Mouse (Mus musculus) testis, adult 2 months (tissue): ENCODE data around the gene Snx33. TPM values are rescaled to one million over a fixed set of nuclear protein-coding genes. Genes with fewer than 3 reads are reported as not detected.

Source experiments
- H3K27ac ChIP-seq: fragments of 200-500 bp; 2 replicates; pipeline ENCODE4 v1.5.1; 2012; ENCODE audit warnings: low read depth, low read length; ENCODE audit not compliant: control insufficient read depth, insufficient read depth
- H3K27me3 ChIP-seq: fragments of 200-500 bp; 2 replicates; pipeline ENCODE4 v1.6.1; 2012; ENCODE audit warnings: mild to moderate bottlenecking, low read length, moderate library complexity; ENCODE audit not compliant: control insufficient read depth, insufficient read depth
- H3K36me3 ChIP-seq: fragments of 200-500 bp; 2 replicates; pipeline ENCODE4 v1.6.1; 2012; ENCODE audit warnings: mild to moderate bottlenecking, low read length; ENCODE audit not compliant: control insufficient read depth, insufficient read depth
- H3K4me1 ChIP-seq: fragments of 200-500 bp; 2 replicates; pipeline ENCODE4 v1.6.1; 2012; ENCODE audit warnings: low read length; ENCODE audit not compliant: control insufficient read depth, insufficient read depth
- H3K4me3 ChIP-seq: fragments of 200-500 bp; 2 replicates; pipeline ENCODE4 v1.5.1; 2012; ENCODE audit warnings: low read depth, mild to moderate bottlenecking, low read length, moderate library complexity, mixed read lengths; ENCODE audit not compliant: control insufficient read depth
- CTCF ChIP-seq: fragments of 200-500 bp; IDR thresholded peaks from 2 replicates; pipeline ENCODE4 v1.5.1; 2012; ENCODE audit warnings: low read depth, mild to moderate bottlenecking, inconsistent platforms, low read length, moderate library complexity; ENCODE audit not compliant: control insufficient read depth, insufficient read depth, insufficient replicate concordance
- POLR2A ChIP-seq: fragments of 200-500 bp; IDR thresholded peaks from 2 replicates; pipeline ENCODE4 v1.6.1; 2012; ENCODE audit warnings: low read depth, mild to moderate bottlenecking, inconsistent platforms, low read length, moderate library complexity; ENCODE audit not compliant: control insufficient read depth
- polyA plus RNA-seq: library from polyadenylated mRNA; depleted of rRNA; stranded (reverse); fragments of >200 nt; gene quantifications from 2 replicates; pipeline ENCODE4 v1.2.3, GENCODE M21; 2012

The Snx33 gene
- polyA plus RNA-seq, 1 experiment = 7.0 TPM

- no peaks in the 10 kb centered on the region for H3K36me3 ChIP-seq
- H3K4me1 ChIP-seq = no peaks in the 10 kb centered on the region; the same call in 1 of the 2 replicates
- peak overlapping the region; percentile 27; the same call in 1 of the 2 replicates for H3K4me3 ChIP-seq
- TF ChIP-seq CTCF (peak; percentile 79; the same call in 1 of the 2 replicates), POLR2A (no peak)
- H3K27ac ChIP-seq = no peak overlapping the region
- H3K27me3 ChIP-seq = no peaks in the 10 kb centered on the region
Measured at GRCm38 (mm10) chr9:56889817-56890216, 38.4 kb downstream of the Snx33 start.

- TF ChIP-seq CTCF = no peak
- H3K4me1 ChIP-seq = no peaks in the 10 kb centered on the region; the same call in 1 of the 2 replicates
- no peaks in the 10 kb centered on the region for H3K36me3 ChIP-seq
- H3K4me3 ChIP-seq = no peak overlapping the region
- no peak overlapping the region for H3K27ac ChIP-seq
- H3K27me3 ChIP-seq = no peaks in the 10 kb centered on the region
Measured at GRCm38 (mm10) chr9:56887581-56887980, 40.6 kb downstream of the Snx33 start.

- Histone ChIP-seq H3K36me3 (no peaks in the 10 kb centered on the region), H3K4me3 (no peak overlapping the region), H3K27ac (no peak overlapping the region), H3K4me1 (no peaks in the 10 kb centered on the region; the same call in 1 of the 2 replicates), H3K27me3 (no peaks in the 10 kb centered on the region)
- TF ChIP-seq CTCF (no peak), POLR2A (no peak)
Measured at GRCm38 (mm10) chr9:56886601-56887000, 41.6 kb downstream of the Snx33 start.

GRCm38 (mm10) chr9:56886113-56886512 is 42.1 kb downstream of the Snx33 start:
- Histone ChIP-seq H3K27me3 (no peaks in the 10 kb centered on the region), H3K27ac (no peak overlapping the region), H3K4me1 (no peaks in the 10 kb centered on the region; the same call in 1 of the 2 replicates), H3K4me3 (no peak overlapping the region), H3K36me3 (no peaks in the 10 kb centered on the region)
- TF ChIP-seq POLR2A = no peak
- TF ChIP-seq CTCF = peak; percentile 44; the same call in 1 of the 2 replicates

GRCm38 (mm10) chr9:56884328-56884727 is 43.8 kb downstream of the Snx33 start:
- Histone ChIP-seq H3K4me3 (no peak overlapping the region), H3K4me1 (no peaks in the 10 kb centered on the region; the same call in 1 of the 2 replicates), H3K27ac (no peak overlapping the region), H3K36me3 (no peaks in the 10 kb centered on the region), H3K27me3 (no peaks in the 10 kb centered on the region)
- TF ChIP-seq POLR2A (no peak), CTCF (no peak)

GRCm38 (mm10) chr9:56883470-56883869 is 44.7 kb downstream of the Snx33 start:
- Histone ChIP-seq H3K27me3 (no peaks in the 10 kb centered on the region), H3K4me1 (no peaks in the 10 kb centered on the region; the same call in 1 of the 2 replicates), H3K27ac (no peak overlapping the region), H3K36me3 (no peaks in the 10 kb centered on the region), H3K4me3 (no peak overlapping the region)
- TF ChIP-seq POLR2A (no peak), CTCF (no peak)

GRCm38 (mm10) chr9:56882818-56883217 is 45.4 kb downstream of the Snx33 start:
- Histone ChIP-seq H3K4me3 (no peak overlapping the region), H3K27ac (no peak overlapping the region), H3K4me1 (no peaks in the 10 kb centered on the region; the same call in 1 of the 2 replicates), H3K27me3 (no peaks in the 10 kb centered on the region), H3K36me3 (no peaks in the 10 kb centered on the region)
- TF ChIP-seq POLR2A = no peak
- no peak for TF ChIP-seq CTCF

- no peaks in the 10 kb centered on the region for H3K36me3 ChIP-seq
- H3K27ac ChIP-seq = no peak overlapping the region
- peak overlapping the region; percentile 72 for H3K4me3 ChIP-seq
- no peaks in the 10 kb centered on the region for H3K27me3 ChIP-seq
- no peaks in the 10 kb centered on the region; the same call in 1 of the 2 replicates for H3K4me1 ChIP-seq
- TF ChIP-seq POLR2A (no peak), CTCF (no peak)
Measured at GRCm38 (mm10) chr9:56882283-56882682, 45.9 kb downstream of the Snx33 start.
